Mouse (Mus musculus): ENCODE results near the gene 4930452B06Rik. TPM values are rescaled to one million over a fixed set of nuclear protein-coding genes. Genes with fewer than 3 reads are reported as not detected.
"Not testable (repeated sequence)": the region's sequence is repeated elsewhere in the genome, so short reads cannot be mapped to it uniquely, and the experiment has no call there.

The 4930452B06Rik gene
- total and polyA plus RNA-seq, 2 experiments: 0.77 to 1.8 TPM

DNA sequence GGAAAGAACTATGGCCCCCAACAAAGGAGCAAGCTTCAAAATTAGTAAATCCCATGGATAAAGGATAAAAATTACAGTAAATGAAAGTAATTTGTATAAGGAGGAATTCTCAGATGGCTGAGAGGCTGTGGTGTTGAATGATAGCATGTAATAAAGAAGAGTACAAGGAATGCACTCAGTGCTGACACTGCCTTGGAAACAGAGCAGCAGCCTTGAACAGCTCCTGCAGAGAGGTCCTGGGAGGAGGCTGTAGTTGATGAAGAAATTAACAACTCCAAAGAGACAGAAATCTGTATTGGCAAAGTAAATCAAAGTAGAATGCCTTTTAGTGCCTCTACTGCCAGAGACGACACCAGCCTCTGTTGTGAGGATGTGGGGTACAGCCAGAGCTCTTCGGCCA lies 61.1 kb downstream of the 4930452B06Rik start:
- no peak for TF ChIP-seq CTCF (IDR thresholded peaks at IDR 0.05; ENCODE audit: low read depth, low read length)
- TF ChIP-seq POLR2A (IDR thresholded peaks at IDR 0.05; ENCODE audit: extremely low read depth, insufficient read depth, low read length): no peak
- H3K4me1 ChIP-seq (ENCODE audit: control insufficient read depth, insufficient read depth, low read length): no peaks in the 10 kb centered on the region
- no peak overlapping the region for H3K9ac ChIP-seq (ENCODE audit: low read depth, low read length)
- no peaks in the 10 kb centered on the region for H3K27me3 ChIP-seq (ENCODE audit: control insufficient read depth, insufficient read depth, low read length)
- H3K27ac ChIP-seq (replicated peaks; ENCODE audit: insufficient read depth, low read depth, low read length): no peak overlapping the region
- 93% methylated on average over 2 of the region's 2 CpGs for WGBS
- H3K4me3 ChIP-seq (ENCODE audit: insufficient read depth, low read depth, low read length): no peak overlapping the region
- H3K36me3 ChIP-seq (ENCODE audit: control insufficient read depth, insufficient read depth, low read length): no peaks in the 10 kb centered on the region
- DNase-seq (ENCODE audit: extremely low read depth, low read depth, low spot score): no peak
- H3K79me2 ChIP-seq (ENCODE audit: control insufficient read depth, insufficient read depth, low read length): no peaks in the 10 kb centered on the region

DNA sequence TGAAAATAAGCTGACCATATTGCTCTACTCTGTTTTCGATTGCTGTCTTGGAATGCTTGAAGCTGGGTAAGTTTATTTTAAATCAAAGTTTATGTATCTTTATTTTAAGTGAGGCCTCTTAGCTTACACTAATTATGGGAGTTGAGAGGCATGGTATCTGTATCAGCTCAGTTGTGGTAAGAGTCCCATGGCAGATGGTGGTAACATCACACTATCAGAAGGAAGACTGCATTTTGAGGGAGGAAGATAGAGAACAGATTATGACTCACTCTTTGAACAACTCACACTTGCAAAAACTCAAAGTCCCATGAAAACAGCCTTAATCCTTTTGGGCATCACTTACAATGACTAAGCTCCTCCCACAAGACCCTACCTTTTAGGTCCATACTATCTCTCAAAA lies 81.0 kb downstream of the 4930452B06Rik start:
- 96% methylated on average over 1 of the region's 1 CpGs for WGBS
- H3K79me2 ChIP-seq (ENCODE audit: control insufficient read depth, insufficient read depth, low read length): no peaks in the 10 kb centered on the region
- no peaks in the 10 kb centered on the region for H3K36me3 ChIP-seq (ENCODE audit: control insufficient read depth, insufficient read depth, low read length)
- no peak overlapping the region for H3K27ac ChIP-seq (replicated peaks; ENCODE audit: insufficient read depth, low read depth, low read length)
- H3K9ac ChIP-seq (ENCODE audit: low read depth, low read length): no peak overlapping the region
- no peaks in the 10 kb centered on the region for H3K27me3 ChIP-seq (ENCODE audit: control insufficient read depth, insufficient read depth, low read length)
- TF ChIP-seq POLR2A (IDR thresholded peaks at IDR 0.05; ENCODE audit: extremely low read depth, insufficient read depth, low read length): no peak
- no peak for TF ChIP-seq CTCF (IDR thresholded peaks at IDR 0.05; ENCODE audit: low read depth, low read length)
- no peak for DNase-seq (ENCODE audit: extremely low read depth, low read depth, low spot score)
- no peaks in the 10 kb centered on the region for H3K4me1 ChIP-seq (ENCODE audit: control insufficient read depth, insufficient read depth, low read length)
- no peak overlapping the region for H3K4me3 ChIP-seq (ENCODE audit: insufficient read depth, low read depth, low read length)

DNA sequence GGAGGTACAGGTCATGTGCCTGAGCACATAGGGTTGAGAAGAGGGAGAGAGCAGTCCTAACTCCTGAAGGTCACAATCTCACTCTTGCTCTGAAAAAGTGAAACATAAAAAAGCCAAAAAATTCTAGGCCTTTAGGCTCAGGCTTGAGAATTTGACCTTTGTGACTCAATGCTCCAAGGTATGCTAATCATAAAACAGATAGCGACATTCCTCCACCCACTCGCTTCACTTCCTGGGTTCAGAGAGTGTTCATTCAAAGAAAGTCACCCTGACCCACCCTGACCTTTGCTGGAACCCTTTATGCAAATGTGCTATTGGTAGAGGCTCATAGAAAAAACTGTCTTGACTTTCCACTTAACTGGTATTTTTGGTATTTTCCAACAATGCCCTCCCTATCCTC lies 115.0 kb downstream of the 4930452B06Rik start:
- not testable (repeated sequence) for H3K4me3 ChIP-seq (ENCODE audit: insufficient read depth, low read depth, low read length); H3K27me3 ChIP-seq (ENCODE audit: control insufficient read depth, insufficient read depth, low read length); DNase-seq (ENCODE audit: extremely low read depth, low read depth, low spot score); H3K27ac ChIP-seq (replicated peaks; ENCODE audit: insufficient read depth, low read depth, low read length); H3K4me1 ChIP-seq (ENCODE audit: control insufficient read depth, insufficient read depth, low read length); H3K36me3 ChIP-seq (ENCODE audit: control insufficient read depth, insufficient read depth, low read length); H3K79me2 ChIP-seq (ENCODE audit: control insufficient read depth, insufficient read depth, low read length); H3K9ac ChIP-seq (ENCODE audit: low read depth, low read length)
- WGBS: 90% methylated on average over 2 of the region's 2 CpGs

DNA sequence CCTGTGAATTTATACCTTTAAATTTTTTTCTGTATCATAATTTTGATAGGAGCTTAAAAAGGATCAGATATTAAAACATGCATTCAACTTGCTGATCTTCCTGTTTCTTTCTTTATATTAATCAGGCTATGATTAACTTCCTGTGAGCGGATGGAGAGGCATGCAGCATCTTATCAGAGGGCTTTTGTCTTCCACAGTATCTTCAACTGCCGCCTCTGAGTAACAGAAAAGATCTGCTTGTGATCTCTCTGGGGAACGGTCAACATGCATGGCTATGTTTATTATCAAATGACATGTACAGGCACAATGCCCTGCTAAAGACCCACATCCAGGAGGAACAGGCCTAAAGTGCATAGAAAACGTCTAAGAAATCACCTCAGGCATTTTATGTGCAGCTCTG lies 116.9 kb downstream of the 4930452B06Rik start:
- Histone ChIP-seq H3K27ac (replicated peaks; ENCODE audit: insufficient read depth, low read depth, low read length) (no peak overlapping the region), H3K4me3 (ENCODE audit: insufficient read depth, low read depth, low read length) (no peak overlapping the region), H3K79me2 (ENCODE audit: control insufficient read depth, insufficient read depth, low read length) (no peaks in the 10 kb centered on the region), H3K27me3 (ENCODE audit: control insufficient read depth, insufficient read depth, low read length) (no peaks in the 10 kb centered on the region), H3K4me1 (ENCODE audit: control insufficient read depth, insufficient read depth, low read length) (no peaks in the 10 kb centered on the region), H3K36me3 (ENCODE audit: control insufficient read depth, insufficient read depth, low read length) (no peaks in the 10 kb centered on the region), H3K9ac (ENCODE audit: low read depth, low read length) (no peak overlapping the region)
- TF ChIP-seq CTCF (IDR thresholded peaks at IDR 0.05; ENCODE audit: low read depth, low read length) (no peak), POLR2A (IDR thresholded peaks at IDR 0.05; ENCODE audit: extremely low read depth, insufficient read depth, low read length) (no peak)
- DNase-seq (ENCODE audit: extremely low read depth, low read depth, low spot score): no peak
- 77% methylated on average over 4 of the region's 4 CpGs for WGBS

DNA sequence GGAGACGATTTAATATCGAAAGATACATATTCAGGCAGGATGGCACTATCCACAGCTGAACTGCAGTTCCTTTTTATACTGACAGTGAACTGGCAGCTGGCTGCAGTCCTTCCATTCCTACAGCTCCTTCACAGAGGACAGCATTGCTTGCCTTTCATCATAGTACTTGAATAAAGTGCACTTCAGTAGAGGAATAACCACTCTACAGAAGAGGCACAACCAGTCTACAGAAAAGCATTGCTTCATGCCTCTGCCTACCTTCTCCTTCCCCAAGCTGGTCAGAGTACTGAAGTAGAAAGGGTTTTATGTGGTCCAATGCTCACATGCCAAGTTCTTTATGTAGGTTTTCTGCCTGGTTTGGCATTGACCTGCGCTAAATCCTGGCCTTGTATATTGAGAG lies 130.0 kb downstream of the 4930452B06Rik start:
- no peaks in the 10 kb centered on the region for H3K27me3 ChIP-seq (ENCODE audit: control insufficient read depth, insufficient read depth, low read length)
- WGBS: 89% methylated on average over 3 of the region's 3 CpGs
- H3K4me1 ChIP-seq (ENCODE audit: control insufficient read depth, insufficient read depth, low read length): no peaks in the 10 kb centered on the region
- no peak for DNase-seq (ENCODE audit: extremely low read depth, low read depth, low spot score)
- no peak overlapping the region for H3K27ac ChIP-seq (replicated peaks; ENCODE audit: insufficient read depth, low read depth, low read length)
- no peaks in the 10 kb centered on the region for H3K36me3 ChIP-seq (ENCODE audit: control insufficient read depth, insufficient read depth, low read length)
- no peaks in the 10 kb centered on the region for H3K79me2 ChIP-seq (ENCODE audit: control insufficient read depth, insufficient read depth, low read length)
- H3K4me3 ChIP-seq (ENCODE audit: insufficient read depth, low read depth, low read length): no peak overlapping the region
- no peak overlapping the region for H3K9ac ChIP-seq (ENCODE audit: low read depth, low read length)
- TF ChIP-seq CTCF (IDR thresholded peaks at IDR 0.05; ENCODE audit: low read depth, low read length) (no peak), POLR2A (IDR thresholded peaks at IDR 0.05; ENCODE audit: extremely low read depth, insufficient read depth, low read length) (no peak)

DNA sequence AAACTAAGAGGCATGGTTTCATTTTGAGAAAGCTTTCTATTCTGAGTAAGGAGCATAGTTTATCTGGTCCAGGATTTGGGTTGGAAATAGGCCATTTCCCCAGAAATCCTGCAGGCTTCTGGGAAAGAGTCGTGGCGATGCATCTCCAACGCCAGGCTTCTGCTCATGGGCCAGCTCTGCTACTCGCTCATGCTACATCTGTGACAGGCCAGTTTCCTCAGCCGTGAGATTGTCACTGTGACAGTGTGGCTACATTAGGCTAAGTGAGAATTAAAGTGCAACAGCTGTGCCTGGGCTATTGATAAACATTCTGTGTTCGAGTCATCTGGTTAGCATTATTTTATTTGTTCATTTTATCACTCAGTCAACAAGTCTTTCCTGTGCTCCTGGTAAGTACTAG lies 140.8 kb downstream of the 4930452B06Rik start:
- H3K79me2 ChIP-seq (ENCODE audit: control insufficient read depth, insufficient read depth, low read length): no peaks in the 10 kb centered on the region
- H3K4me3 ChIP-seq (ENCODE audit: insufficient read depth, low read depth, low read length): no peak overlapping the region
- no peaks in the 10 kb centered on the region for H3K36me3 ChIP-seq (ENCODE audit: control insufficient read depth, insufficient read depth, low read length)
- H3K27me3 ChIP-seq (ENCODE audit: control insufficient read depth, insufficient read depth, low read length): no peaks in the 10 kb centered on the region
- TF ChIP-seq POLR2A (IDR thresholded peaks at IDR 0.05; ENCODE audit: extremely low read depth, insufficient read depth, low read length): no peak
- H3K27ac ChIP-seq (replicated peaks; ENCODE audit: insufficient read depth, low read depth, low read length): no peak overlapping the region
- no peak for DNase-seq (ENCODE audit: extremely low read depth, low read depth, low spot score)
- H3K4me1 ChIP-seq (ENCODE audit: control insufficient read depth, insufficient read depth, low read length): no peaks in the 10 kb centered on the region
- 74% methylated on average over 6 of the region's 6 CpGs for WGBS
- H3K9ac ChIP-seq (ENCODE audit: low read depth, low read length): no peak overlapping the region
